Mouse (Mus musculus) hematopoietic stem cell, adult 5-6 weeks (primary cell): ENCODE data around the gene Opcml. TPM values are rescaled to one million over a fixed set of nuclear protein-coding genes. Genes with fewer than 3 reads are reported as not detected.

Experiments
- ATAC-seq, 2 experiments: fragments of 125-278 bp in 1 of 2; replicated peaks in 1 of 2; 2 replicates each; pipeline ENCODE4 v1.8.0; 2016 to 2017; ENCODE audit warnings: inconsistent platforms in 2 of 2, mild to moderate bottlenecking in 2 of 2, moderate number of reproducible peaks in 2 of 2, low read depth in 1 of 2, moderate TSS enrichment in 1 of 2; ENCODE audit not compliant: low FRiP score in 2 of 2, poor library complexity in 2 of 2, severe bottlenecking in 2 of 2, insufficient read depth in 1 of 2, low TSS enrichment in 1 of 2
- total RNA-seq: library from RNA; stranded (forward); fragments of 172-1452, 232-1000 nt; gene quantifications from 2 replicates; pipeline ENCODE4 v1.2.3, GENCODE M21; 2017

Gene Opcml
- total RNA-seq, 1 experiment from 2014 or later: not detected

DNA sequence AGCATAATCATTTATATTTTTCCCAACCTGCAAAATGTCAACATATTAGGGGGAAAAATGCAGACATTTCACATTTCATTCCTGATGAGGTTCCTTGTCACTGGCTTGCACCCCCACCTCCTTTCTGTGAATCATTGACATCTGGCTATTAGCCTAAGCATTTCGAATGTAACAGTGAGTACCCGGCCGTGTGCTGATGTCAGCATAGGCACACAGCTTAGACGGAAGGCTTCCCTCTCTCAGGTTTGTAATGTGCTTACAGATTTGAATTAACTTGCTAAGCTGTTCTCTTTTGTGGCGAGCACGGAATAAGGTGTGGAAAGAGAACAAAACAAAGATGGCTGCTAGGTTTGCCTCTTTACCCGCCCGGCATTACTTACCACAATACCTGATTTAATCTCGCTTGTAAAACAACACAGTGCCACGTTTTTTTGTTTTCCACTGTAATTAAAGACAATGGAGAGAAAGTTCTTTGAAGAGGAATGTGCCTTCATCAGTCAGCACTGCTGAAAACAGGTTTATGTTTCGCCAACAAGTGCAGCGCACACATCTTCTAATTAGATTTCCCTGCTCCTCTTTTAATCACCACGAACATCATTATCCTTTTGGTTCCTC, 1121.1 kb downstream of the Opcml start:
- no peak for ATAC-seq

DNA sequence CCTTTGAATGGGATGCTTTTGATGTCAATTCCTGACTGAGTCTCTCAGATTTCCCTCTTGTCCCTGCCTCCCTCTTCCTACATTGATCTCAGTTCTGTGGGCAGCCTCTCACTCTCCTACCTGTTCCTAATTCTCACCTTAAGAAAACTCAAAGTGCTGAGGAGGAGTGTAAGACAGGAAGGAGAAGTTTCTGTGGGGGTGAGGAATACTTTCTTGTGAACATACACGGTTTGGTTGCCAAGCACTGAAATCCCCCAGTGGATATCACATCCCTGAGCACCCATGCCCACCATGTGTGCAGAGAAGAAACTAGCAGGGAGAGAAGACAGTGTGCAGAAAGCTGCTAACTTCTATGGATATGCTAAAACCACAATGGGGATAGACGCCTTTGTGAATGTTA, 1141.5 kb downstream of the Opcml start:
- ATAC-seq: no peak

GRCm38 (mm10) chr9:28937163-28937562, 1146.6 kb downstream of the Opcml start:
- ATAC-seq: no peak

DNA sequence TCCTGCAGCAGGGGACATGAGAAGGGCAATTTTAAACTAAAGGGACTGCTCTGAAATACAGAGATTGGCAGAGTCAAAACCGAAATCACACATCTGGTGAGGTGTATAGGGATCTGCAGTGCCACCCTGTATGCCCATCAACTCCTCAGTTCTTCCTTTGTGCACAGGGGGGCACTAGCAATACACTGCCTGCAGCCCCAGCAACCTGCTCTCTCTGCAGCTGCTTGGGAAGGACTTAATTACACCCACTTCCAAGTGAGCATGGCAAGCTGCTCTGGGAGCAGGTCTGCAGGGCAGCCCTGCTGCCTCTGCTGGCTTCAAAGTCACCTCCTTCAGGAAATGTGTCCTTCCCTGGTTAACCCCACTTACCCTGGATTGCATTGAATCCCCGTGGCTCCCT, 1147.4 kb downstream of the Opcml start:
- ATAC-seq: no peak

- no peak for ATAC-seq
Observed at GRCm38 (mm10) chr9:28940901-28941300, 1150.3 kb downstream of the Opcml start.

DNA sequence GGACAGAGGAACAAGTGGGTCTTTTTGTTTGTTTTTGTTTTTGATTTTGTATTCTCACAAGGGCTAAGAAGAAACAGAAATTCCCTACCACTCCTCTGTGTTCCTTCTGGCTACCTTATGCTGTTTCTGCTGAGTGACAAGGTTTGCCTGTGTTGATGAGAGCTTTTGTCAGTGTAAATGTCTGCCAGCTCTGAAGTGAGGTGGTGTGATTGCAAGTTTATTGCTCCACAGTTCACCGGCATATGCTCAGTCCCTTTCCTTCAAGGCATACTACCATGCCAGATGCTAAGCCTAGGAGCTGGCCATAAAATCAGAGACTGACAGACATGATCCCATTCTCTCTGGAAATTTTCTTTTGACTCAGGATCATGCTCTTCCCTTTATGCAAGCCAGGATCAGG, 1178.9 kb downstream of the Opcml start:
- no peak for ATAC-seq
